Mouse (Mus musculus) stomach, postnatal 0 days (tissue): Measurements from ENCODE around the gene Cd8b1. TPM values are rescaled to one million over a fixed set of nuclear protein-coding genes. Genes with fewer than 3 reads are reported as not detected.

Source experiments
- ATAC-seq: fragments of 200-750 bp; cut with Nextera tagmentation; 2 replicates; pipeline ENCODE4 v1.8.0; 2017; ENCODE audit not compliant: low FRiP score, low TSS enrichment
- DNase-seq: peaks from one replicate; pipeline ENCODE4 v3.0.0-alpha.2; 2016; ENCODE audit warnings: low spot score
- H3K27ac ChIP-seq: fragments of 300-500 bp; sonication (generic); replicated peaks from 2 replicates; pipeline ENCODE4 v1.5.1; 2014; ENCODE audit warnings: mild to moderate bottlenecking, control low read depth
- H3K27me3 ChIP-seq: fragments of 300-500 bp; sonication (generic); 2 replicates; pipeline ENCODE4 v1.6.1; 2014; ENCODE audit warnings: low read length; ENCODE audit not compliant: control insufficient read depth, insufficient read depth
- H3K36me3 ChIP-seq: fragments of 300-500 bp; sonication (generic); 2 replicates; pipeline ENCODE4 v1.6.1; 2014; ENCODE audit warnings: low read length, mixed read lengths; ENCODE audit not compliant: control insufficient read depth, insufficient read depth
- H3K4me1 ChIP-seq: fragments of 300-500 bp; sonication (generic); replicated peaks from 2 replicates; pipeline ENCODE4 v1.6.1; 2014; ENCODE audit warnings: antibody characterized with exemption; ENCODE audit not compliant: control insufficient read depth, insufficient read depth
- H3K4me2 ChIP-seq: fragments of 300-500 bp; sonication (generic); replicated peaks from 2 replicates; pipeline ENCODE4 v1.6.1; 2014; ENCODE audit warnings: low read depth, mild to moderate bottlenecking, control low read depth, moderate library complexity
- H3K4me3 ChIP-seq: fragments of 300-500 bp; sonication (generic); 2 replicates; pipeline ENCODE4 v1.5.1; 2014; ENCODE audit warnings: low read depth, low read length, control low read depth
- H3K9ac ChIP-seq: fragments of 300-500 bp; sonication (generic); 2 replicates; pipeline ENCODE4 v1.6.1; 2014; ENCODE audit warnings: mild to moderate bottlenecking, low read length, control low read depth, mixed read lengths
- H3K9me3 ChIP-seq: fragments of 300-500 bp; sonication (generic); 2 replicates; pipeline ENCODE4 v1.6.1; 2016; ENCODE audit warnings: low read length; ENCODE audit not compliant: control insufficient read depth
- CTCF ChIP-seq: IDR thresholded peaks from 2 replicates; pipeline ENCODE4 v1.5.1; 2016; ENCODE audit warnings: antibody characterized with exemption, low read depth, mild to moderate bottlenecking, moderate library complexity
- EP300 ChIP-seq: optimal IDR thresholded peaks from 2 replicates; pipeline ENCODE3; 2016; ENCODE audit warnings: antibody characterized with exemption
- WGBS: fragments of 180-500 bp; shearing (Covaris S2); extraction: QIAGEN DNeasy Blood & Tissue Kit; methylation state at CpG from one replicate; pipeline ENCODE4 v1.1.7; 2014; 5-methylcytosine and 5-hydroxymethylcytosine counted together
- polyA plus RNA-seq: library from polyadenylated mRNA; unstranded; fragments of >200 nt; fragmentation: Nextera tagmentation; extraction: Ambion mirVana; gene quantifications from 2 replicates; pipeline ENCODE4 v1.2.1, GENCODE M21; 2015

Gene Cd8b1
- polyA plus RNA-seq, 1 experiment from 2014 or later = not detected

DNA sequence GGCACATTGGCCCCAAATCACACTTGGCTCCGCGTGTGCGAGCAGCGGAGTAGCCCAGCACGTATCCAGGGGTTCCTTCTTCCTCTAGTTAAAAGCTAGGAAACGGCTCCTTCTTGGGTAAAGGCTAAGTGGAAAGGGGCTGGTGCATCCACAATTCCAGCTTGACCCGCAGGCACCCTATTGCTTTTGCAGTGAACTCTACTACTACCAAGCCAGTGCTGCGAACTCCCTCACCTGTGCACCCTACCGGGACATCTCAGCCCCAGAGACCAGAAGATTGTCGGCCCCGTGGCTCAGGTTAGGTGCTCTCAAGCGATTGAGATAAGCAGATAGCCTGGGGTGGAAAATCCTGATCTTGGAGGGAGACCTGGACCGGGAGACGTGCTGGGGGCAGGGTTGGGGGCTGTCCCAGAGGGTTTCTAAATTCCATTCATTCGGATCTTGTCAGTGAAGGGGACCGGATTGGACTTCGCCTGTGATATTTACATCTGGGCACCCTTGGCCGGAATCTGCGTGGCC, 51.8 kb downstream of the Cd8b1 start:
- Histone ChIP-seq H3K9ac (no peak overlapping the region), H3K9me3 (no peaks in the 10 kb centered on the region), H3K4me1 (no peaks in the 10 kb centered on the region), H3K27me3 (no peaks in the 10 kb centered on the region), H3K4me3 (no peak overlapping the region), H3K36me3 (no peaks in the 10 kb centered on the region), H3K27ac (no peak overlapping the region), H3K4me2 (no peak overlapping the region)
- 87% methylated on average over 19 of the region's 19 CpGs for WGBS
- no peak for DNase-seq
- ATAC-seq = no peak
- TF ChIP-seq CTCF (no peak), EP300 (no peak)

DNA sequence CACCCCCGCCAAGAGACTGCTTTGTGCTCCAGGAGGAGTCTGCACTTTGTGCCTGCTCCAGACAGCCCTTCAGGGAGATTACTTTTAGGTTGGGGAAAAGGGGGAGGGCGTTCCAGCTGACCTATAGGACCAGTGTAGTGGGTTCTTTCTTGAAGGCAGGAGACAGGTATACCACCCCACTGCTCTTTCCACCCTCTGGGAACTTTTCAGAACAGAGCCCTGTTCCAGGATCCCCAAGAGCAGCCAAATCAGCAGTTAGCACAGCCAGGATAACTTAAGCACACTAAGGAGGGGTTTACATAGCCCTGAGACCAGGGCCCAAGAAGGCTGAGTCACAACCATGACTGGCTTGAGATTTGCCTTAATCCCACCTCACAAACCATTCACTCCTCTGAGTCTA, 52.3 kb downstream of the Cd8b1 start:
- H3K27me3 ChIP-seq = no peaks in the 10 kb centered on the region

DNA sequence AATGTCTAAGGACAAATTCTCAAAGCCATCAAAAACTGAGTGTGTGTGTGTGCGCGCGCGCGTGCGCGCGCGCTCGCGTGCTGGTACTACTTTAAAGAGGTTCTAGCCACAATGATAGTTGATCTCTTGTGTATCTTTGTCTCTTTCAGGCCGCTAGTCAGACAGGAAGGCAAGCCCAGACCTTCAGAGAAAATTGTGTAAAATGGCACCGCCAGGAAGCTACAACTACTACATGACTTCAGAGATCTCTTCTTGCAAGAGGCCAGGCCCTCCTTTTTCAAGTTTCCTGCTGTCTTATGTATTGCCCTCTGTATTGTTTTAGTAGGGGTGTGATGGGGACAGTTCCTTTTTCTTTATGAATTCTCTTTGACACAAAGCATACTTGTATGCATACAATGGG, 54.1 kb downstream of the Cd8b1 start:
- no peaks in the 10 kb centered on the region for H3K36me3 ChIP-seq
- H3K4me1 ChIP-seq = no peaks in the 10 kb centered on the region
- ATAC-seq = no peak
- H3K9me3 ChIP-seq = no peaks in the 10 kb centered on the region
- no peak overlapping the region for H3K4me2 ChIP-seq
- no peaks in the 10 kb centered on the region for H3K27me3 ChIP-seq
- H3K27ac ChIP-seq = no peak overlapping the region
- TF ChIP-seq EP300 (no peak), CTCF (no peak)
- H3K4me3 ChIP-seq = no peak overlapping the region
- DNase-seq = no peak
- H3K9ac ChIP-seq = no peak overlapping the region
- 94% methylated on average over 13 of the region's 13 CpGs for WGBS

More for the DNA sequence above, 52.3 kb downstream of the Cd8b1 start:
- Histone ChIP-seq H3K27ac (no peak overlapping the region), H3K4me2 (no peak overlapping the region), H3K4me3 (no peak overlapping the region), H3K9me3 (no peaks in the 10 kb centered on the region), H3K9ac (no peak overlapping the region), H3K36me3 (no peaks in the 10 kb centered on the region), H3K4me1 (no peaks in the 10 kb centered on the region)
- DNase-seq (no peak), ATAC-seq (no peak)
- TF ChIP-seq EP300 (no peak), CTCF (no peak)
- 78% methylated on average over 2 of the region's 2 CpGs for WGBS

DNA sequence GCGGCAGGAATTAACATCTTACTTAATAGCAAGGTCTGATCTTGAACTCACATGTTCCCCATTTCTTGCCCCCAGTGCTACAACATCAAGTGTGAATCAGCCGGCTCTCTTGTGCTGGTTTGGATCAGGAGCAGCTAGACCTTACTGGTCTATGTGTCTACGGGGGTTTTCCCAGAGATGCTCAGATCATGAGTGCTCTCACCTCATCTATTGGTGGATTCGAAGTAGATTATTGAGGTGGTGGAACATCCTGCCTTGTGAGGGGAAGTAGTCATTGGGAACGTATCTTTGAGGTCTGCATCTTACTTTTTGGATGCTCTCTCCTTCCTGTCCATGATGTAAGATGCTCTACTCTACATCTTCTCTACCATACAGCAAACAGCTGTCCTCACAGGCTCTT, 59.1 kb downstream of the Cd8b1 start:
- no peak overlapping the region for H3K4me2 ChIP-seq
- WGBS = 89% methylated on average over 5 of the region's 5 CpGs

More for the DNA sequence above, 59.1 kb downstream of the Cd8b1 start:
- DNase-seq (no peak), ATAC-seq (no peak)
- TF ChIP-seq CTCF (no peak), EP300 (no peak)
- Histone ChIP-seq H3K36me3 (no peaks in the 10 kb centered on the region), H3K9me3 (no peaks in the 10 kb centered on the region), H3K27me3 (no peaks in the 10 kb centered on the region), H3K4me3 (no peak overlapping the region), H3K4me1 (no peaks in the 10 kb centered on the region), H3K9ac (no peak overlapping the region), H3K27ac (no peak overlapping the region)

Other genes with a start within 250 kb of the Cd8b1 start
- gene Thnsl2, start 178.3 kb upstream of the Cd8b1 start, polyA plus RNA-seq = 10.0 TPM in 2 replicates
- 208 and 210 TPM in 2 replicates for gene Fabp1, start 123.0 kb upstream of the Cd8b1 start, polyA plus RNA-seq
- gene Krcc1, start 51.1 kb upstream of the Cd8b1 start, polyA plus RNA-seq = 79.1 and 79.7 TPM in 2 replicates
- gene Smyd1, start 555 bp upstream of the Cd8b1 start, polyA plus RNA-seq = 0.30 and 0.56 TPM in 2 replicates
- 0.04 TPM in 1 of 2 replicates, not detected in the other for gene Cd8a, start 50.6 kb downstream of the Cd8b1 start, polyA plus RNA-seq
- 11.3 and 13.5 TPM in 2 replicates for gene Rmnd5a, start 117.8 kb downstream of the Cd8b1 start, polyA plus RNA-seq
- gene Rnf103, start 171.1 kb downstream of the Cd8b1 start, polyA plus RNA-seq = 25.4 and 25.9 TPM in 2 replicates
- 88.5 and 91.4 TPM in 2 replicates for gene Chmp3, start 221.0 kb downstream of the Cd8b1 start, polyA plus RNA-seq